Mouse (Mus musculus) kidney, postnatal 4 days (tissue): Measurements from ENCODE around the gene Nfkbia.
A peak's percentile ranks its signal among the peaks of the same experiment; 100 is the strongest.

Experiments used
- DNase-seq, 2 experiments: peaks; one replicate each; pipeline ENCODE4 v3.0.0; 2021; ENCODE audit warnings: mixed read lengths in 2 of 2

The Nfkbia gene

GRCm38 (mm10) chr12:55492184-55492898, at the start of gene Nfkbia:
Gene Nfkbia, minus strand, starts transcription at chr12:55492647.
- DNase-seq: peak; percentile 95 to 97

- DNase-seq: no peak
These were observed 46.7 kb upstream of the Nfkbia start for GRCm38 (mm10) chr12:55539157-55539556.

- DNase-seq: no peak
These were observed 46.0 kb upstream of the Nfkbia start for GRCm38 (mm10) chr12:55538328-55538971.

- no peak for DNase-seq
These were observed 45.3 kb upstream of the Nfkbia start for GRCm38 (mm10) chr12:55537742-55538141.

- DNase-seq: peak; percentile 54 to 62
These were observed 44.2 kb upstream of the Nfkbia start for GRCm38 (mm10) chr12:55536537-55537135.

- DNase-seq: no peak
These were observed 34.7 kb upstream of the Nfkbia start for GRCm38 (mm10) chr12:55526983-55527752.

GRCm38 (mm10) chr12:55518061-55518738, 25.8 kb upstream of the Nfkbia start:
- peak; percentile 67 to 71 for DNase-seq

GRCm38 (mm10) chr12:55508817-55509216, 16.4 kb upstream of the Nfkbia start:
- DNase-seq: no peak

- no peak for DNase-seq
These were observed 15.0 kb upstream of the Nfkbia start for GRCm38 (mm10) chr12:55507332-55507935.

- DNase-seq: peak; percentile 81 to 82
These were observed 13.5 kb upstream of the Nfkbia start for GRCm38 (mm10) chr12:55506029-55506330.

GRCm38 (mm10) chr12:55505314-55506028, 13.0 kb upstream of the Nfkbia start:
- no peak for DNase-seq

GRCm38 (mm10) chr12:55499031-55499430, 6.6 kb upstream of the Nfkbia start:
- DNase-seq: peak; percentile 78 to 82

- DNase-seq: no peak
These were observed 5.3 kb upstream of the Nfkbia start for GRCm38 (mm10) chr12:55497737-55498136.

GRCm38 (mm10) chr12:55495902-55496605, 3.6 kb upstream of the Nfkbia start:
- DNase-seq: no peak

GRCm38 (mm10) chr12:55495114-55495901, 2.9 kb upstream of the Nfkbia start:
- DNase-seq: peak; percentile 72 to 83

GRCm38 (mm10) chr12:55493381-55493780, 934 bp upstream of the Nfkbia start:
- peak; percentile 46 for DNase-seq

GRCm38 (mm10) chr12:55492941-55493340, 494 bp upstream of the Nfkbia start:
- peak; percentile 60 to 73 for DNase-seq

- DNase-seq: peak; percentile 97 to 98
These were observed 797 bp downstream of the Nfkbia start for GRCm38 (mm10) chr12:55491516-55492183.

GRCm38 (mm10) chr12:55490722-55491449, 1.6 kb downstream of the Nfkbia start:
- peak in 1 of 2 experiments; percentile 36 for DNase-seq
